Mouse (Mus musculus) hindbrain, embryonic 14.5 days (tissue): ENCODE results near the gene Gm10392. TPM values are rescaled to one million over a fixed set of nuclear protein-coding genes. Genes with fewer than 3 reads are reported as not detected.
A peak's percentile ranks its signal among the peaks of the same experiment; 100 is the strongest.

Experiments used
- ATAC-seq: fragments of 200-750 bp; cut with Nextera tagmentation; 2 replicates; pipeline ENCODE4 v1.8.0; 2017; ENCODE audit warnings: moderate number of reproducible peaks, mild to moderate bottlenecking, moderate TSS enrichment, moderate library complexity; ENCODE audit not compliant: low FRiP score
- DNase-seq: peaks from one replicate; pipeline ENCODE4 v3.0.0-alpha.2; 2015; ENCODE audit warnings: low spot score
- H3K27ac ChIP-seq: fragments of 300-500 bp; sonication (generic); 2 replicates; pipeline ENCODE4 v1.5.1; 2014; ENCODE audit warnings: mild to moderate bottlenecking, moderate library complexity
- H3K27me3 ChIP-seq: fragments of 300-500 bp; sonication (generic); 2 replicates; pipeline ENCODE4 v1.6.1; 2014; ENCODE audit warnings: mild to moderate bottlenecking, low read length, mixed read lengths; ENCODE audit not compliant: control insufficient read depth, insufficient read depth
- H3K36me3 ChIP-seq: fragments of 300-500 bp; sonication (generic); replicated peaks from 2 replicates; pipeline ENCODE4 v1.6.1; 2014; ENCODE audit not compliant: control insufficient read depth, insufficient read depth
- H3K4me1 ChIP-seq: fragments of 300-500 bp; sonication (generic); replicated peaks from 2 replicates; pipeline ENCODE4 v1.6.1; 2014; ENCODE audit warnings: antibody characterized with exemption, low read length, mixed read lengths; ENCODE audit not compliant: control insufficient read depth, insufficient read depth
- H3K4me2 ChIP-seq: fragments of 300-500 bp; sonication (generic); replicated peaks from 2 replicates; pipeline ENCODE4 v1.6.1; 2014; ENCODE audit warnings: mild to moderate bottlenecking, moderate library complexity
- H3K4me3 ChIP-seq: fragments of 300-500 bp; sonication (generic); replicated peaks from 2 replicates; pipeline ENCODE4 v1.5.1; 2014; ENCODE audit warnings: mild to moderate bottlenecking, low read length
- H3K9ac ChIP-seq: fragments of 300-500 bp; sonication (generic); 2 replicates; pipeline ENCODE4 v1.6.1; 2014
- H3K9me3 ChIP-seq: fragments of 300-500 bp; sonication (generic); 2 replicates; pipeline ENCODE4 v1.6.1; 2016; ENCODE audit warnings: low read length; ENCODE audit not compliant: control insufficient read depth
- WGBS: fragments of 180-500 bp; shearing (Covaris S2); extraction: QIAGEN DNeasy Blood & Tissue Kit; methylation state at CpG from one replicate; pipeline ENCODE4 v1.1.7; 2014; 5-methylcytosine and 5-hydroxymethylcytosine counted together
- polyA plus RNA-seq: library from polyadenylated mRNA; unstranded; fragments of >200 nt; fragmentation: Nextera tagmentation; extraction: Ambion mirVana; gene quantifications from 2 replicates; pipeline ENCODE4 v1.2.1, GENCODE M21; 2014

Gm10392 gene
- polyA plus RNA-seq, 1 experiment from 2014 or later, result not detected

GRCm38 (mm10) chr11:77518051-77518798 is 773 bp downstream of the Gm10392 start:
- Histone ChIP-seq H3K27me3 (peaks cover 24% of the 10 kb centered on the region), H3K9me3 (no peaks in the 10 kb centered on the region), H3K9ac (no peak overlapping the region), H3K4me1 (peaks cover 25% of the 10 kb centered on the region), H3K4me3 (no peak overlapping the region), H3K4me2 (no peak overlapping the region), H3K36me3 (no peaks in the 10 kb centered on the region), H3K27ac (no peak overlapping the region)
- 77% methylated on average over 27 of the region's 27 CpGs for WGBS
- ATAC-seq (no peak), DNase-seq (no peak)

GRCm38 (mm10) chr11:77516553-77517425 is 2.2 kb downstream of the Gm10392 start:
- Histone ChIP-seq H3K4me1 (peaks cover 30% of the 10 kb centered on the region), H3K4me3 (no peak overlapping the region), H3K9ac (no peak overlapping the region), H3K9me3 (no peaks in the 10 kb centered on the region), H3K27me3 (peaks cover 24% of the 10 kb centered on the region), H3K4me2 (no peak overlapping the region), H3K36me3 (no peaks in the 10 kb centered on the region), H3K27ac (no peak overlapping the region)
- no peak for ATAC-seq
- no peak for DNase-seq
- WGBS, result 45% methylated on average over 5 of the region's 5 CpGs

GRCm38 (mm10) chr11:77515637-77516552 is 3.1 kb downstream of the Gm10392 start, which contains the start of gene Trp53i13:
Gene Trp53i13, minus strand, starts transcription at chr11:77515980.
- H3K27me3 ChIP-seq, result peaks cover 24% of the 10 kb centered on the region
- peak within 1 kb of the TSS; percentile 97 for H3K4me2 ChIP-seq
- no peaks in the 10 kb centered on the region for H3K9me3 ChIP-seq
- H3K27ac ChIP-seq, result no peak within 1 kb of the TSS
- peak within 1 kb of the TSS; percentile 57 for H3K9ac ChIP-seq
- no peak for ATAC-seq
- H3K36me3 ChIP-seq, result no peaks in the 10 kb centered on the region
- DNase-seq, result no peak
- H3K4me1 ChIP-seq, result peaks cover 30% of the 10 kb centered on the region
- H3K4me3 ChIP-seq, result peak within 1 kb of the TSS; percentile 45
- 8% methylated on average over 39 of the region's 39 CpGs for WGBS

- Histone ChIP-seq H3K4me2 (peak within 1 kb of the TSS; percentile 97), H3K36me3 (no peaks in the 10 kb centered on the region), H3K4me3 (peak within 1 kb of the TSS; percentile 62), H3K9me3 (no peaks in the 10 kb centered on the region), H3K27ac (no peak within 1 kb of the TSS), H3K4me1 (peaks cover 27% of the 10 kb centered on the region), H3K27me3 (peaks cover 24% of the 10 kb centered on the region), H3K9ac (peak within 1 kb of the TSS; percentile 57)
- WGBS, result under 1% methylated on average over 71 of the region's 72 CpGs
- peak; percentile 57 for DNase-seq
- ATAC-seq, result peak; percentile 38
Measured at GRCm38 (mm10) chr11:77514832-77515636, 4.0 kb downstream of the Gm10392 start, which contains the start of gene Abhd15. Gene Abhd15, plus strand, starts transcription at chr11:77515121.

- no peak for DNase-seq
- no peaks in the 10 kb centered on the region for H3K9me3 ChIP-seq
- 6% methylated on average over 19 of the region's 19 CpGs for WGBS
- no peak overlapping the region for H3K27ac ChIP-seq
- peak overlapping the region; percentile 97 for H3K4me2 ChIP-seq
- no peaks in the 10 kb centered on the region for H3K36me3 ChIP-seq
- no peak overlapping the region for H3K9ac ChIP-seq
- peaks cover 27% of the 10 kb centered on the region for H3K4me1 ChIP-seq
- H3K27me3 ChIP-seq, result peaks cover 24% of the 10 kb centered on the region
- peak overlapping the region; percentile 45 for H3K4me3 ChIP-seq
- no peak for ATAC-seq
Measured at GRCm38 (mm10) chr11:77514281-77514831, 4.6 kb downstream of the Gm10392 start.

- 9% methylated on average over 10 of the region's 10 CpGs for WGBS
- H3K27ac ChIP-seq, result no peak overlapping the region; the same call in 1 of the 2 replicates
Measured at GRCm38 (mm10) chr11:77513811-77514170, 5.2 kb downstream of the Gm10392 start.

GRCm38 (mm10) chr11:77512891-77513810 is 5.8 kb downstream of the Gm10392 start:
- Histone ChIP-seq H3K4me2 (peak overlapping the region; percentile 97), H3K9me3 (no peaks in the 10 kb centered on the region), H3K27ac (no peak overlapping the region; the same call in 1 of the 2 replicates), H3K9ac (peak overlapping the region; percentile 66), H3K36me3 (no peaks in the 10 kb centered on the region), H3K4me3 (peak overlapping the region; percentile 62), H3K27me3 (peaks cover 24% of the 10 kb centered on the region), H3K4me1 (peaks cover 30% of the 10 kb centered on the region)
- DNase-seq (peak; percentile 83), ATAC-seq (peak; percentile 72)
- under 1% methylated on average over 80 of the region's 84 CpGs for WGBS

More at GRCm38 (mm10) chr11:77513811-77514170, 5.2 kb downstream of the Gm10392 start:
- H3K9ac ChIP-seq, result 0 out of 2 replicates have a peak overlapping the region, but pooled peaks have one; percentile 25
- ATAC-seq, result no peak
- peak overlapping the region; percentile 97 for H3K4me2 ChIP-seq
- no peak for DNase-seq
- peaks cover 24% of the 10 kb centered on the region for H3K27me3 ChIP-seq
- H3K4me3 ChIP-seq, result peak overlapping the region; percentile 62
- peaks cover 27% of the 10 kb centered on the region for H3K4me1 ChIP-seq
- no peaks in the 10 kb centered on the region for H3K9me3 ChIP-seq
- H3K36me3 ChIP-seq, result no peaks in the 10 kb centered on the region
